Comparison of ENCODE assay signal across 8 mouse cellular contexts in the genomic region with DNA sequence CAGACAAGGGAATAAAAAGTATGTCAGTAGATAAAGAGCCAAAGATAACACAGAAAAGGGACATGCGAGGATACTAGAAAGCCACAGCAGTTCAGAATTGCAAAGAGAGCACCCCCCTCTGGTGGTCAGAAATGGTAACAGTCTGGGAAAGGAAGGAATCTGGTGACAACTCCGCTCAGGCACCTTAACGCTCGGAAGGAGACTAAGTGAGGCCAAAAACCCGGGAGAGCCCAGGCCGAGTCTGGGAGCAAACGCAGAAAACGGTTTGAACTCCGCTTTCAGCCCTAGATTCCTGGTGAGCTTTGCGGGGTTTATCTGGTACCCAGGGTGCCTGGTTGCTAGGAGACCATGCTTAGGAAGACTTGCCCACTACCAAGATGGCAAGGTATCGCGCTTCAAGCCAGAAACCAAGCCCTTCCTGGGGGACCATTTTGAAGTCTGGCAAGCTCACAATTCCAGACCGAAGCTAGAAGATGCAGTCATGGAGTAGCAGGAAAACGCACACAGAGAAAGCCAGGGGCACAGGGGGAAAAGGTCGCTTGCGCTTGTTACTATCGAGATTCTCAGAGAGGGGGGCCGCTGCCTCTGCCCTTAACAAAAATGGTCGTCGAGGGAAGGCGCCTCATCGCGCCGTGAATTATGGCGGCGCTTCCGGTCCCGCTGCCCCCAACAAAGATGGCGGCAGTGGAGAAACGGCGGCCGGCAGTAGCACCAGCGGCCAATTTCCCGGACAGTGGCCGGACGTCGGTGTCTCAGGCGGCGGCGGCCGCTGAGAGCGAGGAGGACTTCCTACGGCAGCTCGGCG. TPM values are rescaled to one million over a fixed set of nuclear protein-coding genes. Genes with fewer than 3 reads are reported as not detected.
DNase-seq lines count a peak whose midpoint lies in the region; ATAC-seq lines count a peak whose summit lies in the region.

A gene (plus strand): TSS at position 599 of the 805 bp plus-strand sequence.

- H3K27me3 ChIP-seq in intestine, embryonic 14.5 days (replicated peaks; ENCODE audit: control insufficient read depth, insufficient read depth, low read length): no peaks in the 10 kb centered on the region

- intact Hi-C loops in left cerebral cortex, postnatal 14 days (cut with DNase I): loop anchor here (2.0 kb wide), 1 partner anchor 74 kb away; no protein-coding TSS in a partner anchor

- H3K4me3 ChIP-seq in intestine, embryonic 14.5 days (ENCODE audit: low read depth, low read length): peak within 1 kb of the TSS; percentile 77

- peak; percentile 91 to 98 for DNase-seq in adrenal gland, adult (ENCODE audit: inconsistent age in 2 of 2, low spot score in 1 of 2)
- DNase-seq in embryo, embryonic 10.5 days (ENCODE audit: low spot score): peak; percentile 95
- peak; percentile 86 for DNase-seq in gastrocnemius, postnatal 25 days
- peak; percentile 99 for DNase-seq in intestine, embryonic 14.5 days (ENCODE audit: low spot score)
- peak; percentile 93 to 96 for DNase-seq in left cerebral cortex, postnatal 14 days (ENCODE audit: low spot score in 2 of 2)
- DNase-seq in mesoderm, embryonic 11.5 days (ENCODE audit: low read depth, low spot score): peak; percentile 90
- DNase-seq in right cerebral cortex, postnatal 36 days (ENCODE audit: low spot score in 2 of 2): peak; percentile 84 to 91
- DNase-seq in yolk sac, embryonic 10.5 days (ENCODE audit: low spot score): peak; percentile 95

- peak; percentile 67 for ATAC-seq in intestine, embryonic 14.5 days (replicated peaks; ENCODE audit: low FRiP score, low TSS enrichment, low read depth)

- peak within 1 kb of the TSS; percentile 90 for H3K27ac ChIP-seq in intestine, embryonic 14.5 days (ENCODE audit: low read depth)

- H3K9ac ChIP-seq in intestine, embryonic 14.5 days (ENCODE audit: low read length): peak within 1 kb of the TSS; percentile 78

- peaks cover 11% of the 10 kb centered on the region for H3K4me1 ChIP-seq in intestine, embryonic 14.5 days (replicated peaks; ENCODE audit: control insufficient read depth, insufficient read depth, low read length)

- under 1% methylated on average over 45 of the region's 45 CpGs for WGBS in intestine, embryonic 14.5 days

- H3K4me2 ChIP-seq in intestine, embryonic 14.5 days (ENCODE audit: low read length): peak within 1 kb of the TSS; percentile 82

- H3K9me3 ChIP-seq in intestine, embryonic 14.5 days (ENCODE audit: control insufficient read depth, low read length): no peaks in the 10 kb centered on the region

- peaks cover 5% of the 10 kb centered on the region for H3K36me3 ChIP-seq in intestine, embryonic 14.5 days (ENCODE audit: control insufficient read depth, insufficient read depth, low read length)

RNA-seq across cellular contexts. Expression of the gene that starts here (rescaled TPM):
- total RNA-seq in gastrocnemius, postnatal 25 days (2021): 10 to 100 TPM; 19.1 to 19.6 TPM
- 80.1 and 81.2 TPM in 2 replicates for polyA plus RNA-seq in intestine, embryonic 14.5 days (2014; fragmentation: Nextera tagmentation; extraction: Ambion mirVana)
- total RNA-seq in left cerebral cortex, postnatal 14 days (2021): 10 to 100 TPM; 71.9 to 77.9 TPM

Comparison
In these comparisons a context has a peak if more than half of its experiments do, and no peak if none do; other contexts are left out.
1. Peak in every context shown above with its lines: DNase-seq, ATAC-seq, H3K4me3 ChIP-seq and H3K27ac ChIP-seq.